Mouse (Mus musculus) intestine, embryonic 16.5 days (tissue): ENCODE measurements around the gene Faah. TPM values are rescaled to one million over a fixed set of nuclear protein-coding genes. Genes with fewer than 3 reads are reported as not detected.
A peak's percentile ranks its signal among the peaks of the same experiment; 100 is the strongest.

ENCODE experiments used
- ATAC-seq: fragments of 200-750 bp; cut with Nextera tagmentation; 2 replicates; pipeline ENCODE4 v1.8.0; 2017; ENCODE audit warnings: moderate TSS enrichment, moderate library complexity
- H3K27ac ChIP-seq: fragments of 300-500 bp; sonication (generic); 2 replicates; pipeline ENCODE4 v1.5.1; 2014; ENCODE audit warnings: mild to moderate bottlenecking, low read length
- H3K27me3 ChIP-seq: fragments of 300-500 bp; sonication (generic); replicated peaks from 2 replicates; pipeline ENCODE4 v1.6.1; 2014; ENCODE audit warnings: low read length, control low read depth, mixed read lengths; ENCODE audit not compliant: control insufficient read depth, insufficient read depth
- H3K36me3 ChIP-seq: fragments of 300-500 bp; sonication (generic); 2 replicates; pipeline ENCODE4 v1.6.1; 2014; ENCODE audit warnings: low read length, control low read depth; ENCODE audit not compliant: control insufficient read depth, insufficient read depth
- H3K4me1 ChIP-seq: fragments of 300-500 bp; sonication (generic); 2 replicates; pipeline ENCODE4 v1.6.1; 2014; ENCODE audit warnings: low read length, control low read depth, mixed read lengths; ENCODE audit not compliant: control insufficient read depth, insufficient read depth
- H3K4me2 ChIP-seq: fragments of 300-500 bp; sonication (generic); 2 replicates; pipeline ENCODE4 v1.6.1; 2014; ENCODE audit warnings: low read depth, low read length, control low read depth
- H3K4me3 ChIP-seq: fragments of 300-500 bp; sonication (generic); 2 replicates; pipeline ENCODE4 v1.5.1; 2014; ENCODE audit warnings: mild to moderate bottlenecking, low read length
- H3K9ac ChIP-seq: fragments of 300-500 bp; sonication (generic); 2 replicates; pipeline ENCODE4 v1.6.1; 2014; ENCODE audit warnings: low read depth, low read length
- H3K9me3 ChIP-seq: fragments of 300-500 bp; sonication (generic); 2 replicates; pipeline ENCODE4 v1.6.1; 2016; ENCODE audit warnings: low read length, control low read depth; ENCODE audit not compliant: control insufficient read depth
- WGBS: fragments of 180-500 bp; shearing (Covaris S2); extraction: QIAGEN DNeasy Blood & Tissue Kit; methylation state at CpG from one replicate; pipeline ENCODE4 v1.1.7; 2014; 5-methylcytosine and 5-hydroxymethylcytosine counted together
- polyA plus RNA-seq: library from polyadenylated mRNA; unstranded; fragments of >200 nt; fragmentation: Nextera tagmentation; extraction: Ambion mirVana; gene quantifications from 2 replicates; pipeline ENCODE4 v1.2.1, GENCODE M21; 2015

The Faah gene
- polyA plus RNA-seq, 1 experiment from 2014 or later: 83.7 TPM

DNA sequence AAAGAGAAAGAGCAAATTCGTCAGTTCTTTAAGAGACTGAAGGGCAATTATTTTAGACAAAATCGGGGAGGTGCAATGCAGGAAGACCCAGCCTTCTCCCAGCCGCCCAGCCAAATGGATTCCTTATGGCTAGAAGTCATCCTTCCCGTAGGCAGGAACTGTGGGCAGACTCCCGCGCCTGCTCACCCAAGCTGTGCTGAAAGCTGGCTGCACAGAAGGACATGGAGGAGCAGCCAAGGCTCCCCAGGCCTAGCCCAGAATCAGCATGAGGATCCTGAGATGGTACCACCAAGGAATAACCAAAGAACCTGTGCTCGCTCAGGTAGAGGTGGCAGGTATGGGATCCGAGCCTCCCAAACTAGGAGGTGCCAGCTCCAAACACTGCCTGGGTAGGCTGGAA, 1.7 kb downstream of the Faah start:
- H3K4me1 ChIP-seq: peaks cover 14% of the 10 kb centered on the region; the same call in 1 of the 2 replicates
- no peak for ATAC-seq
- no peaks in the 10 kb centered on the region for H3K36me3 ChIP-seq
- no peak overlapping the region for H3K27ac ChIP-seq
- peak overlapping the region; percentile 94 for H3K4me2 ChIP-seq
- peaks cover 14% of the 10 kb centered on the region for H3K27me3 ChIP-seq
- 71% methylated on average over 8 of the region's 8 CpGs for WGBS
- peak overlapping the region; percentile 78 for H3K4me3 ChIP-seq
- peak overlapping the region; percentile 61 for H3K9ac ChIP-seq
- no peaks in the 10 kb centered on the region for H3K9me3 ChIP-seq

- WGBS: 82% methylated on average over 5 of the region's 5 CpGs
- peak overlapping the region; percentile 78 for H3K4me3 ChIP-seq
These were observed 2.2 kb downstream of the Faah start for GRCm38 (mm10) chr4:116015502-116015901.

GRCm38 (mm10) chr4:116010186-116010585, 7.5 kb downstream of the Faah start:
- H3K36me3 ChIP-seq: no peaks in the 10 kb centered on the region
- no peaks in the 10 kb centered on the region for H3K27me3 ChIP-seq
- H3K4me3 ChIP-seq: no peak overlapping the region
- no peaks in the 10 kb centered on the region for H3K9me3 ChIP-seq
- H3K9ac ChIP-seq: no peak overlapping the region
- no peak overlapping the region for H3K27ac ChIP-seq
- H3K4me2 ChIP-seq: no peak overlapping the region
- 66% methylated on average over 8 of the region's 8 CpGs for WGBS
- H3K4me1 ChIP-seq: peaks cover 13% of the 10 kb centered on the region; the same call in 1 of the 2 replicates
- ATAC-seq: no peak

More at GRCm38 (mm10) chr4:116015502-116015901, 2.2 kb downstream of the Faah start:
- Histone ChIP-seq H3K27me3 (peaks cover 14% of the 10 kb centered on the region), H3K36me3 (no peaks in the 10 kb centered on the region), H3K4me1 (peaks cover 14% of the 10 kb centered on the region; the same call in 1 of the 2 replicates), H3K9ac (peak overlapping the region; percentile 61; the same call in 1 of the 2 replicates), H3K9me3 (no peaks in the 10 kb centered on the region), H3K27ac (no peak overlapping the region), H3K4me2 (peak overlapping the region; percentile 94)
- no peak for ATAC-seq

- Histone ChIP-seq H3K9me3 (no peaks in the 10 kb centered on the region), H3K4me3 (no peak overlapping the region), H3K36me3 (no peaks in the 10 kb centered on the region), H3K4me1 (no peaks in the 10 kb centered on the region), H3K27me3 (no peaks in the 10 kb centered on the region), H3K4me2 (no peak overlapping the region), H3K27ac (no peak overlapping the region), H3K9ac (no peak overlapping the region)
- WGBS: 73% methylated on average over 4 of the region's 4 CpGs
- ATAC-seq: no peak
These were observed 16.5 kb downstream of the Faah start for GRCm38 (mm10) chr4:116001206-116001605.

DNA sequence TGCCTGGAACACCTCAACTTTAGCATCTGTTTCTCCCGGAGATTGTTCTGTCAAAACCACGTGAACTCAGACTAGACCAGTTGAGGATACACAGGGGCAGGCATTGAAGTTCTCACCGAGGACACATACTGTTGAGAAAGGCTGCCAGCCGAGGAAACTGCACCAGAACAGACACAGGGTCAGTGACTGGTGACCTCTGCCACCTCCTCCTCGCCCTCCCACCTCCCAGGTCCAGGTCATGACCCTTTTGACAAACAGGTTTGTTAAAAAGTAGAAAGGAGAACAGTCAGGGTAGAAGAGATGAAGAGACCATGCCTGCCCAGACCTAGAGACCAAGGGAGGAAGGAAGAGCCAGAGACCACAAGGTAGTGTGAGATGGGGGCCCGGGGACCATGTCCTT, 17.1 kb downstream of the Faah start:
- no peak overlapping the region for H3K4me2 ChIP-seq
- no peak overlapping the region for H3K9ac ChIP-seq
- no peak overlapping the region for H3K4me3 ChIP-seq
- ATAC-seq: no peak
- no peaks in the 10 kb centered on the region for H3K9me3 ChIP-seq
- no peaks in the 10 kb centered on the region for H3K4me1 ChIP-seq
- H3K27ac ChIP-seq: no peak overlapping the region
- H3K36me3 ChIP-seq: no peaks in the 10 kb centered on the region
- WGBS: 44% methylated on average over 6 of the region's 6 CpGs
- no peaks in the 10 kb centered on the region for H3K27me3 ChIP-seq

GRCm38 (mm10) chr4:115996729-115997128, 21.0 kb downstream of the Faah start:
- Histone ChIP-seq H3K36me3 (no peaks in the 10 kb centered on the region), H3K4me3 (no peak overlapping the region), H3K27ac (no peak overlapping the region), H3K4me1 (no peaks in the 10 kb centered on the region), H3K9ac (no peak overlapping the region), H3K4me2 (no peak overlapping the region), H3K27me3 (no peaks in the 10 kb centered on the region), H3K9me3 (no peaks in the 10 kb centered on the region)
- 62% methylated on average over 4 of the region's 4 CpGs for WGBS
- ATAC-seq: no peak

DNA sequence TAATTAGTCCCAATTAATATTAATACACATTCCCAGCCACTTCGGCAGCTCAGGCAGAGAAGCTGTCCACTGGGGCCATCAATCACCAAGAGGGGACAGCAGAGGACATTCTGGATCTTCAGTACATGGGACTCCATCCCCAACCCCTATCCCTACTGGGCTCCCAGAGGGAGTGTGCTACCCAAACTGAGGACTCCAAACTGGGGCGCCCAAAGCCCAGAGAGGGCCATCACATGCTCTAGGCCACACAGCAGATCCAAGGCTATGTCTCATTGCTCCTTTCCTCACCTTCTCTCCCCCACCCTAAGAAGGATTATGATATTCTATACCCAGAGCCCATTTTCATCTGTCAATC, 22.4 kb downstream of the Faah start:
- H3K27me3 ChIP-seq: no peaks in the 10 kb centered on the region
- no peaks in the 10 kb centered on the region for H3K4me1 ChIP-seq
- H3K27ac ChIP-seq: no peak overlapping the region
- H3K4me3 ChIP-seq: no peak overlapping the region
- H3K9ac ChIP-seq: no peak overlapping the region
- 76% methylated on average over 2 of the region's 2 CpGs for WGBS
- no peak overlapping the region for H3K4me2 ChIP-seq
- 0 out of 2 replicates have a peak, but pooled peaks have one; percentile 4 for ATAC-seq
- H3K36me3 ChIP-seq: no peaks in the 10 kb centered on the region
- no peaks in the 10 kb centered on the region for H3K9me3 ChIP-seq

DNA sequence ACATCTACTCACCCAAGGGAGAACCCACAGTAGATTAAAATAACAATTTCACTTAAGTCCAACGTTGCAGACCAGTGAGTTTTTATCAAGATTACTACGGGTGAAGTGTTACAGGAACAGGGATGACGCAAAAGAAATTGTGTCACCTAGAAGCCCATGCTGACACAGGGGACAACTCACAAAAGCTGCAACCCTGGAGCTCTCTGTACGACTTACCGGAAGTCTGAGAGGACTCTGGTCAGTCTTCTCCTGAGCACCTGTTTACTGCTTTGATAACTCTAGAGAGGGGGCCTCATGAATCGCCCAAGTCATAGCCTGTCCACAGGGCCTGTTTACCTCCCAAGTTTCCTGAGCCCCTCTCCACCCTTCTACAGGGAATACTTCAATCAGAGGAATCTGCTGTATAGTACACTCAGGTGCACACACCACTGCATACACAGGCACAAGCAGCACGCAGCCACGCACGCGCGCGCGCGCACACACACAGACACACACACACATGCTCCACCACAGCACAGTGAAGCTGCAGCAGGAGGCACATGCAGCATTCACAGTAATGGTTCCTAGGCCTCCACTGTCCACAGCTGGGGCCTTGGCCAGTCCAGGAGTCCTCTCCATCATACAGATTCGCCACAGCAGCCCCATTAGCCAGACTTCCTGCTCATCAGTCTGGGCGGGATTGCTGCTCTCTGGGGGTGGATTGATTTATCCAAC, 22.9 kb downstream of the Faah start:
- no peak overlapping the region; the same call in 1 of the 2 replicates for H3K27ac ChIP-seq
- H3K9me3 ChIP-seq: no peaks in the 10 kb centered on the region
- no peaks in the 10 kb centered on the region for H3K36me3 ChIP-seq
- H3K4me1 ChIP-seq: no peaks in the 10 kb centered on the region
- no peaks in the 10 kb centered on the region for H3K27me3 ChIP-seq
- peak; percentile 54 for ATAC-seq
- no peak overlapping the region for H3K9ac ChIP-seq
- H3K4me3 ChIP-seq: no peak overlapping the region
- no peak overlapping the region for H3K4me2 ChIP-seq
- 79% methylated on average over 16 of the region's 16 CpGs for WGBS

- 71% methylated on average over 7 of the region's 7 CpGs for WGBS
- no peak for ATAC-seq
These were observed 28.3 kb downstream of the Faah start for GRCm38 (mm10) chr4:115989382-115989781.

More at GRCm38 (mm10) chr4:115989382-115989781, 28.3 kb downstream of the Faah start:
- H3K9ac ChIP-seq: no peak overlapping the region
- no peaks in the 10 kb centered on the region for H3K27me3 ChIP-seq
- H3K4me1 ChIP-seq: 0 out of 2 replicates have a peak, but pooled peaks cover 4% of the 10 kb centered on the region
- no peak overlapping the region for H3K4me3 ChIP-seq
- no peaks in the 10 kb centered on the region for H3K9me3 ChIP-seq
- no peaks in the 10 kb centered on the region for H3K36me3 ChIP-seq
- H3K27ac ChIP-seq: peak overlapping the region; percentile 55
- no peak overlapping the region for H3K4me2 ChIP-seq
